Mouse (Mus musculus): ENCODE results near the gene Pip5k1b.

The Pip5k1b gene

DNA sequence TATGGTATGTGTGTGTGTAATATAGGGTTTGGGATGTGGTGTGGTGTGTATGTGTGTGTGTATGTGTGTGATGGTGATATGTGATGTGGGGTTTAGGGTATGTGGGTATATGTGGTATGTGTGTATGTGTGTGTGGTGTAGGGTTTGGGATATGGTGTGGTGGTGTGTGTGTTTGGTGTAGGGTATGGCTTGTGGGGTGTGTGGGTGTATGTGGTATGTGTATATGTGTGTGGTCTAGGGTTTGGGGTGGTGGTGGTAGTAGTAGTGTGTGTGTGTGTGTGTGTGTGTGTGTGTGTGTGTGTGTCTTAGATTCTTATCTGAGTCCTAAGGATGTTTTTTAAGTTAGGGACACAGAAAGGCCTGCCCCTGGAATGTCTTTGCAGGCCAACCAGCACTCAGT is 37.3 kb downstream of the Pip5k1b start:
- DNase-seq (ENCODE audit: low spot score): no peak

DNA sequence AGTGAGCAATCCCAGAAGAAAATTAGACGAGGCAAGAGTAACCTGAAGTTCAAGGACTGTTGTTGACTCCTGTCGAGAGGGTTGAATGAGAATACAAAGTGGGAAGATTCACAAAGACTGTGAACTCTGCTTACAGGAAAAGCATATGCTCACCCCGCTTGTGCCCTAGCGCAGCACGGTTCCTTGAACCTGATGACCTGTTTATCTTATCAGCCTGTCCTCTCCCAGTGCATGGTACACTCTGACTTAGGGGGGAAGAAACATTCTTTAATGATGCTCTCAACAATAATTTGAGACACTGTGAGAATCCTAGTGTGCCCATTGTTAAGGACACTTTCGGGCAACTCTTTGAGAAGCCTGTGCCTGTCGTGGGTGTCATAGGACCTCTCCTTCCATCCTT is 38.6 kb downstream of the Pip5k1b start:
- DNase-seq (ENCODE audit: low spot score): no peak

DNA sequence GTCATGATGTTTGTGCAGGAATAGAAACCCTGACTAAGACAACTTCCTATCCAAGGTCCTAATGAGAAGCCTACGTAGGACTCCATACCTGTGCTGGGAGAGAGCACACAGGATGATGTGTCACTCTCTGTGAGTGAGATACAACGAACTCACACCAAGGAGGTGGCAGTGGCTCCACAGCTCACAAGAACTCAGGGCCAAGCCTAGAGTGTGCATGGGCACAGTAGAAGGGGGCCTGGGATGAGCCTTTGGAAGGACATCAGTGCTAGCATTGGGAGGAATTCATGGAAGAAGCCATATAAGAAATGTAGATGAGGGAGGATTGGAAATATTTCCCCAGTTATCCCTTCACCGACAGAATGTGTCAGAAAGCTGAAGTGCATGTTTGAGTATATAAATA is 39.7 kb downstream of the Pip5k1b start:
- no peak for DNase-seq (ENCODE audit: low spot score)

DNA sequence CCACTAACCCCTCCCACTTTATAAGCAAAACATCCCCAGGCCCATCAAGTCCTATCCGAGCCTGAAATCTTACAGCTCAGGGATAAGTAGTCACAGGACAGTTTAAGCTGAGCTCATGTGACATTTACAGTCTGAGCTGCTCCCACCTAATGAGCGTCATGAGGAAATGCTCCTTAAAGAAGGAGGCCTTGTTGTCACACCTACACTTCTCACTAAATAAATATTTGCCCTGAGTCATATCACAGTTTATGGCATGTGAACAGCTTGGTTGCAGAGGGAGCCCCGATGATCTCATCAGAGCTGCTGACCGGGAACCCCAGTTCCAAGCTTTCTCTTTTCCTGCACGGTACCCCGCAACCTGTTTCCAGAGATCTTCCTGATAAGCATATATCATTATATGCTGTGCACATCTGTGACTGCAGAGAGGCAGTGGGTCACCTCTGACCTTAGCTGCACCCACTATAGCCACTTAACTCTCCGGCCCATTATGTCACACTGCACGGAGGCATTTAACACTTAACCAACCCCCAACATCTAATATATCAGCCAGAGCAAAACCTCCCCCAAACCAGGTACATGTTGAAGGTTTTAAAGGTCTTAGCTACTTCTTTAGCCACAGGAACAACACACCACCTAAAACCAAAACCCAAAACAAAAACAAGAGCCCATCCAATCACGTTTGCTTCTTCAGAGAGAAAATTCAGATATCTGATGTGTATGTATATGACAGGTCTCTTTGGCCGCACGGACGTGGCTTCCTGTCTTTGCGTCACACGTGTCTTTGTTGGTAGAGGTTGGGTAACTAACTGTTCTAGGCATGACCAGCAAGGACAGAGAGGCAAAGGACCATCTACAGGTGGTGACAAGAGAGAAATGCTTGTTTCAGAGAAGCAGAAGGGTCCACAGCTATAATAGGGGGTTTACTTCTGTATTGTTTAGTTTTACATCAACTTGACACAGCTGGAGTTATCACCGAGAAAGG is 40.7 kb downstream of the Pip5k1b start:
- DNase-seq (ENCODE audit: low spot score): no peak

DNA sequence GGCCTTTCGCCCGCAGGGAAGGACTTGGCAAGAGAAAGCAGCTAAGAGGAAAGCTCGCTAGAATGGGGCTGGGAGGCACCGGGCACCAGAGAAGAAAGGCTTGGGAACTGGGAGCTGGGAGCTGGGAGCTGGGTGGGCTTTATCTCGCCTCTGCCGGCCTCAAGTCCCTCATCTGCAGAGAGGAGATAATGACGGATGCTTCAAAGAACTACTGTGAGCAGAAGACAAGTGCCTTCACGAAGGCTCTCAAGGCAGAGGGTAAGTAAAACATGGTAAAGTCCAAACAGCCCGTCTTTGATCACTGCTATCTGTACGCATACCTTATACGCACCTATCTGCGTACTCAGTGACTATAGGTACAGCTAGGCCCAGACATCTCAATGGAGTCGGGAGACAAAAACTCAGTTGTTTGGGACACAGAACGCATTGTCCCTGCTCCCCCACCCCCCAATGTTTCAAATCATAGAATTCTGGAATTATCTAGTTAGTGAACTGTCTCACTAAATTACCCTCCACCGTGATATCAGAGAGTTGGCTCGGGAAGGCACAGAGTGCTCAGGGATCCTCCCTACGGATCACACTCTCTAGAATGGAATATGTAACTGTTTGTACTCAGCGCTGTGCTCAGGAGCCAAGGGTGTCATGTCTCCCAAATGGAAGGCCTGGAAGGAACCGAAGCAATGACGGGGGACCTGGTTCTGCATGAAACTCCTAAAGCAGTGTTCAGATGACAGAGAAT is 42.4 kb downstream of the Pip5k1b start:
- DNase-seq (ENCODE audit: low spot score): no peak

DNA sequence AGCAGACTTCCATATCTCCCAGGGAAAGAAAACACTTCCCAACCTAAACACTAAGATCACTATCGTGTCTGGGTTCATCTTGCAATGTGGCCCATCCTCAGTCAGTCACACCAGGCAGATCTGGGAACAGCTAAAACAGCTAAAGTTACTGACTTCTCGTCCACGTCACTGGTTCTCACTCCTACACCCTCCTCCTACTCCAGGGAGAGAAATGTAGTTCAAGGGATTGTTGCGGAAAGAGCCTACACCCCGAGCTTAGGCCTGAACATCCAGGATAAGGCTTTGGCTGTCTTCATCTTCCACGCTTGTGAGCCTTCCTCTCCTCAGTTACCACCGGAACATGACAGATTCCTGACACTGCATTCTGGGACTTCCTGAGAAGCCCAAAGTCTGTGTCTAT is 43.7 kb downstream of the Pip5k1b start:
- no peak for DNase-seq (ENCODE audit: low spot score)

DNA sequence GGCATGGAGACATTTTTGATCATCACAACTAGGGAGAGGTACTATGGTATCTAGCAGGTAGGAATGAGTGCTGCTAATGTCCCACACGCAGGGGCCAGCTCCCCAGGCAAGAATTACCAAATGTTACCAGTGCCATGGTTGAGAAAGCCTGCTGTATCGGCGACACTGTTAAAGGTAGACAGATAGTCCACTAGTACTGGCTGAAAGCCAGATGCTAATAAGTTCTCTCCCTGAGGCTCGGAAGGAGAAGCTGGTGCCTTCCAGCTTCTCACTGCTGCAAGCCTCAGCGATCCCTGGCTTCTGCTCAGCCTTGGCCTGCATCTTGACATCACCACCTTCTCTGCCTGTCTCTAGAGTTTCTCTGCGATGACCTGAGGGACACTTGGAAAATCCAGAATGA is 46.3 kb downstream of the Pip5k1b start:
- DNase-seq (ENCODE audit: low spot score): no peak

DNA sequence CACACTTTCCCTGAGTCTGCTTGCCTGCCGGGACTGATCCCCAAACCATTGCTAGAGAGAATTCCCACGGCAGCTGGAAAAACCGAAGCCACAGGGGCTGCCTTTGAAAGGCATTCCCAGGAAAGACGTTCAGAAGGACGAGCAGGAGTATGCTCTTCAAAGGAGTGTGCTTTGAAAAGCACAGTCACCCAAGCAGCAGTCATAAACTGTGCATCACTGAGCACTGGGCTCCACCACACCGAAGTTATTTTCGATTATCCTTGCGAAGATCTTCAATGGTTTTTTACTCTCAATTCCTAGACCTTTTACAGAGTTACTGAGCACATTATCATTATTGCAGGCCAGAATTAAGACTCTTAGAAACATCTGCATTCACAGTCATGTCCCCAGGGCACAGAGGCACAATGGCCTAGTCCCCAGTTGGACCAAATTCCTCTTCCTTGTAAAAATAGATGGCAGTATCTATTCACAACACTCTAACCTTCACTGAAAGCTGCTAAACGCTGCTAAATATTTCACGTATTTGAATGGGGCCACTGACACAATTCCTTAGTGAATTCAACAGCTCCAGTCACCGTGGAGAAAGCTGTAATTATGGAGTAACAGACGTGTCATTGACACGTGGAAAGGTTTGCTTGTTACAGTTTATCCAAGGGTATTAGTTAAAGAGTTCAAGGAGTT is 47.4 kb downstream of the Pip5k1b start:
- no peak for DNase-seq (ENCODE audit: low spot score)

DNA sequence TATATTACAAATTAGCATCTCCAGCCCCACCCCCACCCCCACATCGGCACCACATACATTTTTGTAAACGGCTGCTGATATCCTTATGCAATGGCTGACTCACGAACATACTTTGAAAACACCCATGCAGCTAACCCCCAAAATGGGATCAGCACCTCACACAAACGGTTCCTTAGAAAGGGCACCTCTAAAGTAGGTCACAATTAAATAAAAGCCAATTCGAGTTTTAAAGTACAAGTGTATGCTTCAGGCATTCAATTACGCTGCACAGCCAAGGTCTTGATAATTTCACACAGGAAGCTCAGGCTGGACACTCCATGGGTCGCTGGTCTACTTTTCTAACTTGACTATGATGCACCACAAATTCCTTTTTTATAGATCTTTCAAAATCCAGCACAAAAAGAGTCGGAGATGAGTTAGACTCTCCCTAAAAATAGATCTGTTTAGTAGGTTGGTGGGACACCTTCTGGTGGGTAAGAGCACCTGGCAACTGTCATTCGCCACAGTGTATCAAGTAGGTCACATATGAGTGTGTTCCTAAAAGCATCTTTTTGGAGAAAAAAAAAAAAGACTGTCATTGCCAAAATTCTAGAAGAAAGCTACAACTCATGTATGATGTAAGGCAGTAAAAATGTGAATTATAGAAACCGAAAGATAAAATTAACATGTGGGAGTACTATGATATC is 52.8 kb downstream of the Pip5k1b start:
- DNase-seq (ENCODE audit: low spot score): no peak

DNA sequence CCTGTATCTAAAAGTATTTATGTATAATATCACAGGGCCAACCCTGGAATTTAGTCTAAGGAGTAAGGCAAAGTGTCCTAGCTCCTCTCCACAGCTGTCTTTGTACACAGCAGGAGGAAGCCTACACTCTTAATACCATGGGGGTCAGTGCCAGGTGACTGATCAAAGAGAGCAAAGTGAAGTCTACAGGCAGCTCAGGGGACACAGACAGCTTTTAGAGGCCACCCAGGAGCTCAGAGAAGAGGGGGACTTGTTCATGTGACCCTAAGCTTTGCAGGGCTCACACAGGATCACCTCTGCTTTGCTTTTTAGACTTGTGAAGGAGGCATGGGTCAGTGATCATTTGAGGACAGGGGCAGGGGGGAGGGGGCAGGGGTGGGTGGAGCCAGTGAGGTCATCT is 54.1 kb downstream of the Pip5k1b start:
- DNase-seq (ENCODE audit: low spot score): no peak

DNA sequence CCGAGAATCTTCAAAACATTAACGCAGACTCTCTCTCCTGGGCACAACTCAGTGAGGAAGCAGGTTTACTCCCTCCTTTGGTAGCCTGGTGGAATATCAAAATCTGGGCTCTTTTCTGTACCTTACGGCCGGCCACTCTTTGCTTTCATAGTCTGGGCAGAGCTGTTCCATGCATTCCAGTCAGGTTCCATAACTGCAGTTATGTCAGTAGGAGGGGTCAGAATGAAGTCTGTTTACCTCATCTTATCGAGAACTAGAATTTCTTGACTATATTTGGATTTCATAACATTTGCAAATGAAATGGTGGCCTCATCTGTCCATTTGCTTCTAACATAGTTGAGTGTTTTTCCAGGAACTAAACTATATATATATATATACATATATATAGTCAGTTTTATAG is 55.2 kb downstream of the Pip5k1b start:
- no peak for DNase-seq (ENCODE audit: low spot score)

DNA sequence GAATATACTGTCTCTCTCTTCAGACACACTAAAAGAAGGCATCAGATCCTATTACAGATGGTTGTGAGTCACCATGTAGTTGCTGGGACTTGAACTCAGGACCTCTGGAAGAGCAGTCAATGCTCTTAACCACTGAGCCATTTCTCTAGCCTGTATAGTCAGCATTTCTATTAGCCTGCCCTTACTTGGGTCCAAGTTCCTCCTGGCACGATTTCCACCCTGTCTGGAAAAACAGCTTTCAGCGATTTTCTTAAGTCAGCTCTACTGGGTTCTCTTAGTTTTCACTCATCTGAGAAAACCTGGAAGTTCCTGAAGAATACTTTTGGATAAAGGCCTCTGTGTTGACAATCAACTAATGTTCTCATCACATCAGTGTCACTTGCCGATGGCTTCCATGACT is 56.4 kb downstream of the Pip5k1b start:
- no peak for DNase-seq (ENCODE audit: low spot score)

DNA sequence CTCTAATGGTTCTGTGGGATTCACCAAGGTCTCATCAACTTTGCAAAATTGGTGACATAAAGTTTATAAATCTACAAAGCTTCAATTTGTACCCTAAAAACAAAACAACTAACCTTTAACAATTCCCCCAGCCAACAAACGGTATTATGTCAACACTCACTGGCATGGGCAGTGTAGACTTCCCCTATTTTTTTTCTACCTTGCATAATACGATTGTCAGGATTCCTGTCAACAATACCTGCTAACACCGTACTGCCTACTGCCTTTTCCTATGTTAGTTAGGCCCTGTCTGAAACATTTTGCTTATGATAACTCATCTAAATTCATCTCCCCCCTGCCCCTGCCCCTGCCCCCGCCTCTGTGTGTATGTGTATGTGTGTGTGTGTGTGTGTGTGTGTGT is 61.8 kb downstream of the Pip5k1b start:
- no peak for DNase-seq (ENCODE audit: low spot score)

DNA sequence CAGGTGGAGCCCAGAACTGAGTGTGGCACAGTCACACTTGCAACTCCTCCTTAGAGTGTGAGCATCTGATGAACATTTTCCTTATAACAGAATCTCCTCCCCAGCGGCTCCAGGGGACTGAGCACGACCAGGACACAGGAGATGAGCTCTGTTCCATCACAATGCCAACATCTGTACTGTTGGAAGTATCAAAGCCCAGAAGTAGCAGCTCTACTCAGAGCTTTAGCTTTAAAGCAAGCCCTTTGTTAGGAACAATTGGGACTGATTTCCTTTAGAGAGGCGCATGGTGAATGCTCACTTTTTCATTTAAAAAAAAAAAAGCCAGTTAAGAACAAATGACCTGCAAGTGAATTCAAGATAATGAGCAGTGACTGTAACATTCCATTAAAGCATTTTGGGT is 63.8 kb downstream of the Pip5k1b start:
- DNase-seq (ENCODE audit: low spot score): no peak

DNA sequence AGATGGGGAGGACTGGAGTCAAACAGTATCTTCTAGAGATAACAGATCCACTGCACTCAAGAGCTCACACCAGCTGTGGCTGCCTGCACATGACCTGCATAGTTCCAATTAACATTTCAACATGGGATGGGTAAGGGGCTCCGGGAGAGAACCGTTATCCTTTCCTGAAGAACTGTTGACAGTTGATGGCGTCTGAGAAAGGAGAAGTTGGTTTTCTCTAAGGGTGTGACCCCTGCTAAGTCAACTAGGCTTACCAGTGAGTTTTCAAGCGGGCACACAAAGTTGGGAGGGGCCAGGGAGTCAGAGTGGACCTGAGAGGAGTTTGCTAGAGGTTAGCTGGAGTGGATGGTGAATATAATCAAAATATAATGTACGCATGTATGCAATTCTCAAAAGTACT is 65.4 kb downstream of the Pip5k1b start:
- no peak for DNase-seq (ENCODE audit: low spot score)

DNA sequence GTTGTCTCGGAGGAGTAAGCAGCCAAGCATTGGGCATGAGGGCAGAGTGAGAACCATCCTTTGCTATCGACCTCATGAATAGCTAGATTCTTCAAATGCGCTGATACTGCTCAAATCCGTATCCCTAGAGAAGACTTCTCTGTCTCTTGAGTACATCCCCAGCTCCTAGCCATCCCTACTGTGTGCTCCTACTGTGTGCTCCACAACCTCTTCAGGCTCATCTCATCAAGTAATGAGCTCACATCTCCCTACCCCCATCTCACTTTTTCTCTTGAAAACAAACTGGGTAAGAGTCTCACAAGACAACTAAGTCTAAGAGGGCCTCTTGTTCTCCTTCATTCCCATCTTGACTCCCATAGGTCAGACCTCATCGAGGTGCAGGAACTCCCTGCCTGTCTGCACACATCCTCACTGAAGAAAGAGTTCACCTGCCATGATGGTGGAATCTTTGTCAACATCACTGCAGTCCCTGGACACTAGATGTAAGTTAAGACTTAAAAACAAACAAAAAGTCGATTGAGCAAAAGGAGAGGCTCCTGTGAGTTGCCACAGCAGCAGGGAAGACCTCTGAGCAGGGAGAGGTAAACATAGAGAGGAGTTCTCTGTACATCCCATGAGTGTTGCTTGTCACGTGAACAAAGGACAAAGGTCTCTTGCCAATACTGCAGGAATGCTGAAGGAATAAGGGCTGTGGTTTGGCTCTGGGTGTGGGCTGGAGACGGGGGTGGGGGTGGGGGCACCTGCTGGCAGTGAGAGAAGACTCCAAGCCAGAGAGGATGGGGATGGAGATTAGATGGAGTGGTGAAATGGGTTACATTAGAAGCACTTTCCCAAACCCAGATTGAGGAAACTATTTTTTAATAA is 69.0 kb downstream of the Pip5k1b start:
- no peak for DNase-seq (ENCODE audit: low spot score)

DNA sequence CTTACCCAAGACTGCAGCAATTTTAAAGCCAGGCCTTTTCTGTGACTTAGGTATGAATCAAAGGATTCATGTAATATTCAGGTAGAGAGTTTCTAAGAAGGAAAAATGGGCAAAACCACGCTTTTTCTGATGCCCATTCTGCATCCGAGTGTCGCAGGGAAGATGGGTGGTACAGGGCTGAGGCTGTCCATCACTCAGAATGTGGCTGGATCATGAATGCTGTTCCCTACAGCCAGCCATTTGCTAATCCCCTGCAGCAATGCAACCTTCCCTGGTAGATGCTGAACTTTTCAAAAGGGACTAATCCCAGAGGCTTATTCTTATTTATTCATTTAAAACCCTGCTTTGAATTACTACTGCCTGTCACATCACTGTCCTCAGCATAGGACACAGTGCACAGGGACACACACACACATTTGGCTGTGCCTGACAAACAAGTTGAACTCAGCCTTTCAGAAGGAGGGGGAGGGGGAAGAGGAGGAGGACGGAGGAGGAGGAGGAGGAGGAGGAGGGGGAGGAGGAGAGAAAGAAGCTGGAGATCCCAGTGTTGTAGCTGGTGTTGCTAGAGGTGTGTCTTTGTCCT is 71.0 kb downstream of the Pip5k1b start:
- no peak for DNase-seq (ENCODE audit: low spot score)

DNA sequence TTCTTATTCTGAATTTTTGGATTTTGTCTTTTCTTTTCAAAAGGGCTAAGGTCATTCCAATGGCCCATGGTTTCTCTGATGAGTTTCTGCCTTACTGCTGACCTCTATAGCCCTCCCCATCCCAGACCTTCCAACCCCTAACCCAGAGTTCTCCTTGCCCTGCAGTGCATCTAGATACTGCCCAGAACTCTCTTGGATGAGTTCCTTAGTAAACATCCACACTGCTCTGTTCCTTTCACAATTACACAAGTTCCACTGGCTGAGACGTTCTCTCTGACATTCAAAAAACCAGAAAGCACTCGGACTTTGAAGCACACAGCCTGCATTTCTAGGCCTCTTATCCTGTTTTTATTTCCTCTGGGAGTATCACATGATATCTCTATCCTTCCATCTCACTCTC is 74.8 kb downstream of the Pip5k1b start:
- no peak for DNase-seq (ENCODE audit: low spot score)

DNA sequence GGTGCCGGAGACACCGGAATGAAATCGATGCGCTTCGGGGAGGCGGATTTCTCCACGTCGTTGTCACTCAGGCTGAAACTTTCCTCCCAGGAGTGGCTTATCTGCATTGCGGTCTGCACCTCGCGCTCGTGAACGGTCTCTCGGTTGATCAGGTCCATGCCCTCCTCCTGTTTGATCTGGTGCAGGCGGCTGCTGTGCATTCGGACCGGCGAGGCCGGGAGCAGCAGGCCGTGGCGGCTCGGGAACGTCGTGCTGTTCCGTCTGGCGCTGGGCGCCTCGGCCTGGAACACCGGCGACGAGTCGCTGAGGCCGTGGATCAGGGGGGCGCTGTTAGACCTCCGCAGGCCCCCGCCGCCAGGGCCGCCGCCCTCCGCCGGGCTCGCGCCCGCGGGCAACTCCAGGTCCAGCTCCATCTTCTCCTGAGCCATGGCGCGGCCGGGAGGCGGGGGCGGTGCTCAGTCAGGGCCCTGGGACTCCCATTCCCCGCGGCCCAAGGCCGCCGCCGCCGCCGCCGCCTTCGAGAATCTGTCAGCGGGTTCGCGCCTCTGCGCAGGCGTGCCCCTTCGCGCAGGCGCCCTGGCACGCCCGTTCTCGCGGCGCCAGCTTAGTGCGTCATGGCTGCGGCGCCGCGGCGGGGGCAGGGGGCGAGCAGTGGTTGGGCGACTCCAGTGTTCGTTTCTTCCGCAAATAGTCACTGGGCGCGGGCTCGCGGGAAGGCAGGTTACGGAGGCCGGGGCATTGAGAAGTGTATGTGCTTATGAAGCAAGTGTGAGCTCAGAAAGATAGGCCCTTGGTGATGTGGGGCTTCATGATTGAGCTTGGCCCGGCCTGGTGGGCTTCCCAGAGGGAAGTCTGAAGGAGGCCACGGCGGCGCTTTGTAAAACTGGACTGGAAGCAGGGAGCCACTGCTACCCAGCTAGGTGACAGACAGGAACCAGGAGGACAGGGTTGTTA is 78.5 kb downstream of the Pip5k1b start, which contains the start of gene Fam122a:
Gene Fam122a (minus strand): TSS at position 428 of the 954 bp plus-strand sequence.
- DNase-seq (ENCODE audit: low spot score): peak; percentile 93

DNA sequence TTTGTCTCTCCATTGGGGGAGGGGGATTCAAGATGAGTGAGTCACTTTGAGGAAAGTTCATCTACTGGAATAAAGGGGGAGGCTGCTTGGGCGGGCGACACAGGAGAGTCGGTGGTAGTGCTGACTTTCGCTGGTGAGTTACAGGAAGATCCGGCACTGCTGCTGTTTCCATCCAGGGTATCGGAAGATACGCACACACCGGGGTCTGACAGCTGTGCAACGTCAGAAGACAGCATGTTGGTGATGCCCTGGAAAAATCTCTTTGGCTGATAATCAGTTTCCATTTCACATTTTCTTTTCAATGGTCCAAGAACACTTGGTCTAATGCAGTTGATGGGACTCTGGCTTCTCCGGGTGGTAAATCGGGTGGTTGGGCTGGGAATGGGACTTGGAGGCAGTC is 79.2 kb downstream of the Pip5k1b start:
- peak; percentile 8 for DNase-seq (ENCODE audit: low spot score)
